Mouse (Mus musculus) stomach, postnatal 0 days (tissue): ENCODE results near the gene Vps13c. TPM values are rescaled to one million over a fixed set of nuclear protein-coding genes. Genes with fewer than 3 reads are reported as not detected.

Experiments used
- ATAC-seq: fragments of 200-750 bp; cut with Nextera tagmentation; 2 replicates; pipeline ENCODE4 v1.8.0; 2017; ENCODE audit not compliant: low FRiP score, low TSS enrichment
- DNase-seq: peaks from one replicate; pipeline ENCODE4 v3.0.0-alpha.2; 2016; ENCODE audit warnings: low spot score
- H3K27ac ChIP-seq: fragments of 300-500 bp; sonication (generic); replicated peaks from 2 replicates; pipeline ENCODE4 v1.5.1; 2014; ENCODE audit warnings: mild to moderate bottlenecking, control low read depth
- H3K27me3 ChIP-seq: fragments of 300-500 bp; sonication (generic); 2 replicates; pipeline ENCODE4 v1.6.1; 2014; ENCODE audit warnings: low read length; ENCODE audit not compliant: control insufficient read depth, insufficient read depth
- H3K36me3 ChIP-seq: fragments of 300-500 bp; sonication (generic); 2 replicates; pipeline ENCODE4 v1.6.1; 2014; ENCODE audit warnings: low read length, mixed read lengths; ENCODE audit not compliant: control insufficient read depth, insufficient read depth
- H3K4me1 ChIP-seq: fragments of 300-500 bp; sonication (generic); replicated peaks from 2 replicates; pipeline ENCODE4 v1.6.1; 2014; ENCODE audit warnings: antibody characterized with exemption; ENCODE audit not compliant: control insufficient read depth, insufficient read depth
- H3K4me2 ChIP-seq: fragments of 300-500 bp; sonication (generic); replicated peaks from 2 replicates; pipeline ENCODE4 v1.6.1; 2014; ENCODE audit warnings: low read depth, mild to moderate bottlenecking, control low read depth, moderate library complexity
- H3K4me3 ChIP-seq: fragments of 300-500 bp; sonication (generic); 2 replicates; pipeline ENCODE4 v1.5.1; 2014; ENCODE audit warnings: low read depth, low read length, control low read depth
- H3K9ac ChIP-seq: fragments of 300-500 bp; sonication (generic); 2 replicates; pipeline ENCODE4 v1.6.1; 2014; ENCODE audit warnings: mild to moderate bottlenecking, low read length, control low read depth, mixed read lengths
- H3K9me3 ChIP-seq: fragments of 300-500 bp; sonication (generic); 2 replicates; pipeline ENCODE4 v1.6.1; 2016; ENCODE audit warnings: low read length; ENCODE audit not compliant: control insufficient read depth
- CTCF ChIP-seq: IDR thresholded peaks from 2 replicates; pipeline ENCODE4 v1.5.1; 2016; ENCODE audit warnings: antibody characterized with exemption, low read depth, mild to moderate bottlenecking, moderate library complexity
- EP300 ChIP-seq: optimal IDR thresholded peaks from 2 replicates; pipeline ENCODE3; 2016; ENCODE audit warnings: antibody characterized with exemption
- WGBS: fragments of 180-500 bp; shearing (Covaris S2); extraction: QIAGEN DNeasy Blood & Tissue Kit; methylation state at CpG from one replicate; pipeline ENCODE4 v1.1.7; 2014; 5-methylcytosine and 5-hydroxymethylcytosine counted together
- polyA plus RNA-seq: library from polyadenylated mRNA; unstranded; fragments of >200 nt; fragmentation: Nextera tagmentation; extraction: Ambion mirVana; gene quantifications from 2 replicates; pipeline ENCODE4 v1.2.1, GENCODE M21; 2015

Vps13c gene
- polyA plus RNA-seq, 1 experiment from 2014 or later, result 4.5 TPM

DNA sequence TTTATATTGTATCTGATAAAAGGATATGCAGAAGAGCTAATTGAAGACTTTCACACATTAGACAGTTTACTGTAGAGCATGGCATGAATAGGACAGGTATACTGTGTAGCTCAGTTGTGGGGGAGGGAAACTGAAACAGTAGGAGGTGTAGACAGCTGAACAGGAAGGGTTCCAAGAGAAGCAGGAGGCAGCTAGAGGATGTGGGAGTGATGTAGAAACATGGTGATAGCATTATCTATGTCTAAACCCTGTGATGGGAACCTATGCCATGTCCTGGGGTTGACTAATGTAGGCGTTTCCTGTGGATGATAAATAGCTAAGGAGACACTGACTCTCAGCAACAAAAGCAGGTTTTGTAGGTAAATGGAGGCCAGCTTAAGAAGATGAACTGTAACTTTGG, 53.3 kb downstream of the Vps13c start:
- Histone ChIP-seq H3K9ac (no peak overlapping the region), H3K36me3 (peaks cover 8% of the 10 kb centered on the region; the same call in 1 of the 2 replicates), H3K4me3 (no peak overlapping the region), H3K9me3 (no peaks in the 10 kb centered on the region), H3K4me1 (no peaks in the 10 kb centered on the region), H3K4me2 (no peak overlapping the region), H3K27ac (no peak overlapping the region), H3K27me3 (no peaks in the 10 kb centered on the region)
- 81% methylated on average over 1 of the region's 1 CpGs for WGBS
- TF ChIP-seq CTCF (no peak), EP300 (no peak)
- ATAC-seq (no peak), DNase-seq (no peak)

DNA sequence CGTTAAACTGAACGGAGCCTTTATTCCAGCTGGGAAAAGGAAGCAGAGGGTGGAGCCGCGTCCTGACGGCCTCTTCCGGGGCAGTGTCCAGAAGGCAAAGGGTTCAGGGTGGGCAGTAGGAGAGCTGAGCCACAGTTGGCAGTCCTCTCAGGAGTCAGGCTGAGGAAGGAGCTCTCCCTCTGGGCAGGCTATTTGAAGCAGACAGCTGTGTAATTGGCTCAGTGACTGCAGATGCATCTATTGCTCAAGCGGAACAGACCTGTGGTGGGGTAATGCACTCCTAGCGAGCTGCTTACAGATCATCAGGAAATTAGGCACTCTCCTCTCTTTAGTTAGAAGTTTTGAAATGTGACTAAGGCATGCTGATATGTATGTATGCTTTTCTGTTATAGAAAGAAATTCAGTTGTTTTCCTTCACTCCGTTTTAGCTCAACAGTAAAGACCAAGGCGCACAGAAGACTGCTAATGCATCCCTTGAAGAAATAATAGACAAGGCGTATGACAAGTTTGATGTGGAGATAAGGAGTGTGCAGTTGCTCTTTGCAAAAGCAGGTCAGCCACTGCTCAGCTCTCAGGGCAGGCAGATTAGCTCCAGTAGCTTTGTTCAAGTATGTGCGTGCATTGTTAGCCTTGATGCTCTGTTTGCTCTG, 56.6 kb downstream of the Vps13c start:
- no peak overlapping the region for H3K9ac ChIP-seq
- ATAC-seq, result no peak
- DNase-seq, result no peak
- H3K27me3 ChIP-seq, result no peaks in the 10 kb centered on the region
- no peak overlapping the region for H3K4me3 ChIP-seq
- H3K27ac ChIP-seq, result no peak overlapping the region
- no peak for TF ChIP-seq CTCF
- H3K4me2 ChIP-seq, result no peak overlapping the region
- 80% methylated on average over 12 of the region's 12 CpGs for WGBS
- H3K4me1 ChIP-seq, result no peaks in the 10 kb centered on the region
- H3K36me3 ChIP-seq, result peaks cover 5% of the 10 kb centered on the region; the same call in 1 of the 2 replicates
- no peaks in the 10 kb centered on the region for H3K9me3 ChIP-seq

DNA sequence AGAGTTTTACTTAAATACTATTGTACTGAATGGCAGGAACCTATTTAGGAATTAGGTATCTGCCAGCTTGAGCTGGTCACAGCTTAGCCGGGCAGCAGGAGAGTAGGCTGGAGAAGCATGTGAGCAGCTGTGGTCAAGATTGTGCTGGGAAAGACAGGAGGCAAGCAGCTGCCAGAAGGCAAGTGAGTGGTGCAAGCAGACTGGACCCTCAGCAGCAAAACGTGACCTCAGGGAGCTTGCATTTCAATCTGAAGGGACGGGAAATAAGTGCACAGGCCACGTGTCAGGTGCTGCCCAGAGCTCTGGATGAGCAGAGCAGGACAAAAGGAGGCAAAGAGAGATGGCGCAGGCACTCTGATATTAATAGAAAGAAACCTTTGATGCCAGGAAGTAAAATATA, 60.2 kb downstream of the Vps13c start:
- no peak overlapping the region for H3K27ac ChIP-seq
- H3K27me3 ChIP-seq, result no peaks in the 10 kb centered on the region
- H3K4me2 ChIP-seq, result no peak overlapping the region
- TF ChIP-seq EP300 (no peak), CTCF (no peak)
- DNase-seq (no peak), ATAC-seq (no peak)
- H3K9ac ChIP-seq, result no peak overlapping the region
- H3K4me1 ChIP-seq, result no peaks in the 10 kb centered on the region
- WGBS, result 81% methylated on average over 5 of the region's 5 CpGs
- no peak overlapping the region for H3K4me3 ChIP-seq
- H3K36me3 ChIP-seq, result peaks cover 9% of the 10 kb centered on the region
- no peaks in the 10 kb centered on the region for H3K9me3 ChIP-seq

DNA sequence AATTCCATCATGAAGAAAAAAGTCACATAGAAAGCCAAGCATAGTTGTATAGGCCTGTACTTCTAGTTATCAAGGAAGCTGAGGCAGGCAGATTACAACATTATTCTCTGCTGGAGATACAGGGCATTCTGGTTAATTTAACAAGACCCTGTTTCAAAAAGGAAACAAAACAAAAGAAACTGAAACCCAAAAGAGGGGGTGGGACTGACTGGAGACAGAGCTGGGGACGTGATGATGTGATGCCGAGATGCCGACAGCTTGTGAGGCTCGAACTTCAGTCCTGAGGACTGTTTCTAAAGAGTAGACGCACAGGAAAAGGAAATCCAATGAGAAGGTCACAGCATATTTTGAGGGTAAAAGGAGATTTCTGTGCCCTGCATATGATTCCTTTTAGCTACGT, 64.2 kb downstream of the Vps13c start:
- DNase-seq (no peak), ATAC-seq (no peak)

DNA sequence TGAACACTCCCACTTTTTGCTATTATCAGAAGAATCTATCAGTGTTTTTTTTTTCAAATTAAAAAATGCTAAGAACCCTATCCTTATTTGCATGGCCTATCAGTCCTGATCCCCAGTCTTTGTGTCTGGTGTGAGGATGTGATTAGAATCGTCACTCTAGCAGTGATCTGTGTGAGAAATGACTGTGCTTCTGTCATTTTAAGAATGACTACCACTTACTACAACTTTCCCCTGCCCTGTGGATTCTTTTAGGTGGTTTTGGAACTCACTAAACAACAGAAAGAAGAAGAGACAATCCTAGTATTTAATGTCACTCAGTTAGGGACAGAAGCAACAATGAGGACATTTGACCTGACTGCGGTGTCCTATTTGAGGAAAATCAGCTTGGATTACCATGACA, 65.3 kb downstream of the Vps13c start:
- no peak overlapping the region for H3K4me3 ChIP-seq
- no peaks in the 10 kb centered on the region for H3K9me3 ChIP-seq
- H3K9ac ChIP-seq, result no peak overlapping the region
- ATAC-seq (no peak), DNase-seq (no peak)
- TF ChIP-seq CTCF (no peak), EP300 (no peak)
- H3K27ac ChIP-seq, result no peak overlapping the region
- no peak overlapping the region for H3K4me2 ChIP-seq
- no peaks in the 10 kb centered on the region for H3K4me1 ChIP-seq
- WGBS, result 81% methylated on average over 2 of the region's 2 CpGs
- peaks cover 13% of the 10 kb centered on the region for H3K36me3 ChIP-seq
- H3K27me3 ChIP-seq, result no peaks in the 10 kb centered on the region

More for the DNA sequence above, 64.2 kb downstream of the Vps13c start:
- 91% methylated on average over 6 of the region's 6 CpGs for WGBS
- H3K4me3 ChIP-seq, result no peak overlapping the region
- H3K9ac ChIP-seq, result no peak overlapping the region
- H3K27me3 ChIP-seq, result no peaks in the 10 kb centered on the region
- H3K9me3 ChIP-seq, result no peaks in the 10 kb centered on the region
- no peak overlapping the region for H3K27ac ChIP-seq
- H3K4me2 ChIP-seq, result no peak overlapping the region
- no peaks in the 10 kb centered on the region for H3K4me1 ChIP-seq
- TF ChIP-seq CTCF, result no peak
- no peak for TF ChIP-seq EP300
- peaks cover 8% of the 10 kb centered on the region for H3K36me3 ChIP-seq

DNA sequence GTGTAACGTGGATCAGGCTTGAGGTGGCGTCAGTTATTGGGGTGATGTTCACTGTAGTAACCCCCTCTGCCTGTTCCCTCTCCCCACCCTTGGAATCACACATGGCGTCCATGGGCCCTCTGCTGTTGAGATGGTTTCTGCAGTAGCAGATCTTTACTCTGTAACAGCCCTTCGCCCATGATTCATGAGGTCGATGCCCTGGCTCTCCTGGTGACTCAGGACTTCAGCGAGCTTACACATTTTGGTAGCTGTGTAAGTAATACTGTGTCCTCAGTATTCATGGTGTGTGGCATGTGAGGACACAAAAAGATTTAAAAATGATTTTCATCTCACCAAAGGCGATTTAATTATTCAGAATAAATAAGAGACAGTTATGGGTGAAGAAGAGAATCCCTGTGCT, 74.5 kb downstream of the Vps13c start:
- 83% methylated on average over 7 of the region's 7 CpGs for WGBS

More for the DNA sequence above, 74.5 kb downstream of the Vps13c start:
- Histone ChIP-seq H3K4me1 (no peaks in the 10 kb centered on the region), H3K9ac (no peak overlapping the region), H3K36me3 (peaks cover 13% of the 10 kb centered on the region; the same call in 1 of the 2 replicates), H3K27me3 (no peaks in the 10 kb centered on the region), H3K4me3 (no peak overlapping the region), H3K9me3 (no peaks in the 10 kb centered on the region), H3K4me2 (no peak overlapping the region), H3K27ac (no peak overlapping the region)
- ATAC-seq (no peak), DNase-seq (no peak)
- TF ChIP-seq CTCF (peak; percentile 10; the same call in 1 of the 2 replicates), EP300 (no peak)
